Mouse (Mus musculus) kidney, postnatal 4 days (tissue): Measurements from ENCODE around the gene Olfr1015.

Experiments used
- DNase-seq, 2 experiments: peaks; one replicate each; pipeline ENCODE4 v3.0.0; 2021; ENCODE audit warnings: mixed read lengths in 2 of 2

Gene Olfr1015

DNA sequence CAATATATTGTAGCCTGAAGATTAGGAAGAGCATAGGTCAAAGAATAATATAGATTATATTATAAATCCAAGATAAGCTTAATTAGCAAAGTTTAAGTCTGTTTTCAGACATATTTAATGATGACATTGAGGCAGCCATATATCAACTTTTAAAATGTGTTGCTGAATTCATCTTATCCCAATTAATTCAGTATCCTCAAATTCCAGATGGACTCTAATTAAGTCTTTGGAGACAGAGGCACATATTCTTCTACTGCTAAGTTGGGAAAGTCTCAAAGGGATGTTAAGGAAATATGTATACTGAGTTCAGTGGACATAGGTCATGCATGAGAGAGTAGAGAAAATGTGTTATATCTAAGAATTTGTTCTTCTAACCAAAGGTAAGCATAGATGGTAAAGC is at the start of gene Olfr1015:
TSS of gene Olfr1015 (plus strand) at position 301 of the 400 bp plus-strand sequence.
- no peak for DNase-seq

- DNase-seq: no peak
These were observed 28.0 kb upstream of the Olfr1015 start for GRCm38 (mm10) chr2:85753822-85754221.

GRCm38 (mm10) chr2:85762666-85763065 is 19.2 kb upstream of the Olfr1015 start, which contains the start of gene Olfr1012:
Gene Olfr1012 (minus strand): TSS chr2:85762766.
- DNase-seq: no peak

- no peak for DNase-seq
These were observed 15.0 kb upstream of the Olfr1015 start, which contains the start of gene Olfr1013 for GRCm38 (mm10) chr2:85766798-85767197. Gene Olfr1013 (plus strand): TSS chr2:85767098.

GRCm38 (mm10) chr2:85772413-85772812 is 9.4 kb upstream of the Olfr1015 start, which contains the start of gene Olfr1014:
Gene Olfr1014 (plus strand): TSS chr2:85772713.
- no peak for DNase-seq

- no peak for DNase-seq
These were observed 10.5 kb downstream of the Olfr1015 start for GRCm38 (mm10) chr2:85792331-85792730.

DNA sequence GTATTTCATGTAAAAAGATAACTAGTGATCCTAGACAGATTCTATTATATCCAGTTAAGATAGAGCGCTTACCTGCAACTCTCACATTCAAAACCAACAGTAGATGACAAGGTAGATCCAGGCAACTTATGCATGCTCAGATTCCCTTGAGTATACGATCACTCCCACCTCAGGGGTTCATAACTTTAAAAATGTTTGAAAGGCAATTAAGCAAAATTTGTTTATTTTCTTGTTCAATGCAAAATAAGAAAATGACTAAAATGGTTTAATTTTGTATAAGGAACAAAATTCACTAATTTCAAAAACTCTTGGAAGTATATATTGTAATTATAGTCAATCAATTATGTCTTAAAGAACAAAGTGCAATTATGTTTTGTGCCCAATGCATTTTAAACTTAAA is 20.6 kb downstream of the Olfr1015 start, which contains the start of gene Olfr1016:
TSS of gene Olfr1016 (minus strand) at position 101 of the 400 bp plus-strand sequence.
- DNase-seq: no peak

GRCm38 (mm10) chr2:85804501-85804900 is 22.7 kb downstream of the Olfr1015 start:
- DNase-seq: no peak

GRCm38 (mm10) chr2:85818179-85818578 is 36.4 kb downstream of the Olfr1015 start, which contains the start of gene Olfr1018:
Gene Olfr1018 (plus strand): TSS chr2:85818479.
- DNase-seq: no peak
